Mouse (Mus musculus): ENCODE results near the gene Vmn1r222.
A peak's percentile ranks its signal among the peaks of the same experiment; 100 is the strongest.
"Not testable (repeated sequence)": the region's sequence is repeated elsewhere in the genome, so short reads cannot be mapped to it uniquely, and the experiment has no call there.

Vmn1r222 gene

GRCm38 (mm10) chr13:23235847-23236246 lies at the start of gene Vmn1r222:
Gene Vmn1r222 (minus strand): TSS chr13:23235947.
- DNase-seq: not testable (repeated sequence)

GRCm38 (mm10) chr13:23285191-23285920 lies 49.6 kb upstream of the Vmn1r222 start:
- peak; percentile 70 for DNase-seq

- no peak for DNase-seq
These were observed 44.2 kb upstream of the Vmn1r222 start for GRCm38 (mm10) chr13:23279992-23280391.

GRCm38 (mm10) chr13:23279576-23279975 lies 43.8 kb upstream of the Vmn1r222 start:
- DNase-seq: no peak

- DNase-seq: peak; percentile 84
These were observed 34.8 kb upstream of the Vmn1r222 start for GRCm38 (mm10) chr13:23270321-23271101.

- peak; percentile 28 for DNase-seq
These were observed 33.9 kb upstream of the Vmn1r222 start for GRCm38 (mm10) chr13:23269681-23270080.

- DNase-seq: peak; percentile 53
These were observed 33.4 kb upstream of the Vmn1r222 start for GRCm38 (mm10) chr13:23269127-23269526.

- not testable (repeated sequence) for DNase-seq
These were observed 32.9 kb upstream of the Vmn1r222 start for GRCm38 (mm10) chr13:23268606-23269005.

- DNase-seq: no peak
These were observed 22.9 kb upstream of the Vmn1r222 start for GRCm38 (mm10) chr13:23258546-23259048.

- not testable (repeated sequence) for DNase-seq
These were observed 11.1 kb upstream of the Vmn1r222 start, which contains the start of gene Vmn1r223 for GRCm38 (mm10) chr13:23246834-23247233. Gene Vmn1r223 (plus strand): TSS chr13:23247134.

GRCm38 (mm10) chr13:23213827-23214226 lies 21.9 kb downstream of the Vmn1r222 start, which contains the start of gene Vmn1r221:
Gene Vmn1r221 (plus strand): TSS chr13:23214127.
- DNase-seq: not testable (repeated sequence)

GRCm38 (mm10) chr13:23203885-23204284 lies 31.9 kb downstream of the Vmn1r222 start:
- not testable (repeated sequence) for DNase-seq

- no peak for DNase-seq
These were observed 47.9 kb downstream of the Vmn1r222 start, which contains the start of gene Vmn1r220 for GRCm38 (mm10) chr13:23187875-23188274. Gene Vmn1r220 (minus strand): TSS chr13:23187975.
